Mouse (Mus musculus) hindbrain, embryonic 10.5 days (tissue): ENCODE data around the gene Rasl11b. TPM values are rescaled to one million over a fixed set of nuclear protein-coding genes. Genes with fewer than 3 reads are reported as not detected.

Experiments used
- DNase-seq: peaks from one replicate; pipeline ENCODE4 v3.0.0-alpha.2; 2017; ENCODE audit warnings: low spot score
- H3K27ac ChIP-seq: fragments of 300-500 bp; sonication (generic); 2 replicates; pipeline ENCODE4 v1.5.1; 2016; ENCODE audit warnings: mild to moderate bottlenecking, moderate library complexity
- H3K27me3 ChIP-seq: fragments of 300-500 bp; sonication (generic); 2 replicates; pipeline ENCODE4 v1.6.1; 2016; ENCODE audit warnings: mild to moderate bottlenecking; ENCODE audit not compliant: poor library complexity, insufficient read depth, severe bottlenecking
- H3K36me3 ChIP-seq: fragments of 300-500 bp; sonication (generic); 2 replicates; pipeline ENCODE4 v1.6.1; 2016; ENCODE audit warnings: mild to moderate bottlenecking, moderate library complexity
- H3K4me1 ChIP-seq: fragments of 300-500 bp; sonication (generic); replicated peaks from 2 replicates; pipeline ENCODE4 v1.6.1; 2016; ENCODE audit warnings: mild to moderate bottlenecking
- H3K4me3 ChIP-seq: fragments of 300-500 bp; sonication (generic); 2 replicates; pipeline ENCODE4 v1.5.1; 2016; ENCODE audit warnings: mild to moderate bottlenecking, moderate library complexity
- H3K9me3 ChIP-seq: fragments of 300-500 bp; sonication (generic); 2 replicates; pipeline ENCODE4 v1.6.1; 2016; ENCODE audit warnings: mild to moderate bottlenecking, moderate library complexity
- WGBS: fragments of 180-500 bp; shearing (Covaris S2); methylation state at CpG from one replicate; pipeline ENCODE4 v1.1.7; 2016; 5-methylcytosine and 5-hydroxymethylcytosine counted together
- polyA plus RNA-seq: library from polyadenylated mRNA; unstranded; fragments of >200 nt; fragmentation: Nextera tagmentation; extraction: Ambion mirVana; gene quantifications from 2 replicates; pipeline ENCODE4 v1.2.1, GENCODE M21; 2016

Rasl11b gene
- polyA plus RNA-seq, 1 experiment from 2014 or later, result 30.5 TPM

DNA sequence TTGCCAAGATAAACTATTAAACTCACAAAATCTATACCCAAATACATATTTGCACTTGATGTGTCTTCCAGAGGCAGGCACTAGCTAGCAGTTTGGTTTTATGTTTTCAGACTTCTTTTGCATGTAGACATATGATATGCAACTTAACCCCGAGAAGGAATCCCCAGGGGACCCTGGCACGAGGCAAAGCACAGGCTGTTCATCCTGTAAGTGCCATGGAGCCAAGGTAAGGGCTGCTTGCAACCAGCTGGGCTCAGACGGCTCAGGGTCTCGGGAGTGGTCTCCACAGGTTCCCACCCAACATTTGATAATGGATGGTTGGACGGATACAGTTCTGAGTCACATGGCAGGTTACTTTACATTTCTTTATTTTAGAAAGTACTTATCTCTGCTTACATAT, 9.4 kb downstream of the Rasl11b start:
- peaks cover 11% of the 10 kb centered on the region for H3K36me3 ChIP-seq
- 71% methylated on average over 5 of the region's 5 CpGs for WGBS

GRCm38 (mm10) chr5:74205509-74205908, 10.4 kb downstream of the Rasl11b start:
- peaks cover 45% of the 10 kb centered on the region for H3K4me1 ChIP-seq
- H3K4me3 ChIP-seq, result no peak overlapping the region
- H3K9me3 ChIP-seq, result peaks cover 5% of the 10 kb centered on the region; the same call in 1 of the 2 replicates
- H3K27ac ChIP-seq, result peak overlapping the region; percentile 70
- no peak for DNase-seq
- H3K27me3 ChIP-seq, result no peaks in the 10 kb centered on the region
- H3K36me3 ChIP-seq, result peaks cover under 1% of the 10 kb centered on the region; the same call in 1 of the 2 replicates
- WGBS, result 32% methylated on average over 8 of the region's 8 CpGs

More for the DNA sequence above, 9.4 kb downstream of the Rasl11b start:
- Histone ChIP-seq H3K4me3 (no peak overlapping the region), H3K4me1 (peaks cover 52% of the 10 kb centered on the region), H3K9me3 (peaks cover 5% of the 10 kb centered on the region; the same call in 1 of the 2 replicates), H3K27me3 (no peaks in the 10 kb centered on the region), H3K27ac (no peak overlapping the region)
- DNase-seq, result no peak

DNA sequence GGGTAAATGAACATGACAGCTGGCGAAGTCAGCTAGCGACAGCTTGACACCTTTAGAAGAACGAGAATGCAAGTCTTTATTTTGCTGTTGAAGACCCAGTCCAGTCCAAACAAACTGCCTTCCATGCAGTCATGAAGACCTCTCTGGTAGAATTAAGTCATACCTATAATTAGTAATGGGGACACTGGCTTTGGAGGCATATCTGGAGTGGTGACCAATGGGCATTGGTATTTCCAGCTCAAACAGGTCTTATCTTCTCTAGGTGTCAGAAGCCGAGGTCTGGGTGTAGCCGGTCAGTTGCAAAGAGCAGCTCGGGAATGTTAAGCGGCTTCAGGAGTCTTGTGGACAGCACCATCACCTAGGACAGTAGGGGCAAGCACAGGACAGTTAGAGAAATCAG, 11.0 kb downstream of the Rasl11b start:
- Histone ChIP-seq H3K9me3 (peaks cover 5% of the 10 kb centered on the region; the same call in 1 of the 2 replicates), H3K27me3 (no peaks in the 10 kb centered on the region), H3K36me3 (no peaks in the 10 kb centered on the region), H3K4me1 (peaks cover 44% of the 10 kb centered on the region), H3K4me3 (no peak overlapping the region), H3K27ac (peak overlapping the region; percentile 70; the same call in 1 of the 2 replicates)
- no peak for DNase-seq
- WGBS, result 89% methylated on average over 7 of the region's 7 CpGs

- DNase-seq, result no peak
- peak overlapping the region; percentile 41; the same call in 1 of the 2 replicates for H3K27ac ChIP-seq
- H3K27me3 ChIP-seq, result no peaks in the 10 kb centered on the region
- no peaks in the 10 kb centered on the region for H3K36me3 ChIP-seq
- H3K4me3 ChIP-seq, result no peak overlapping the region
- peaks cover 5% of the 10 kb centered on the region; the same call in 1 of the 2 replicates for H3K9me3 ChIP-seq
- 88% methylated on average over 7 of the region's 7 CpGs for WGBS
- peaks cover 44% of the 10 kb centered on the region for H3K4me1 ChIP-seq
These were observed 11.6 kb downstream of the Rasl11b start for GRCm38 (mm10) chr5:74206649-74207048.

DNA sequence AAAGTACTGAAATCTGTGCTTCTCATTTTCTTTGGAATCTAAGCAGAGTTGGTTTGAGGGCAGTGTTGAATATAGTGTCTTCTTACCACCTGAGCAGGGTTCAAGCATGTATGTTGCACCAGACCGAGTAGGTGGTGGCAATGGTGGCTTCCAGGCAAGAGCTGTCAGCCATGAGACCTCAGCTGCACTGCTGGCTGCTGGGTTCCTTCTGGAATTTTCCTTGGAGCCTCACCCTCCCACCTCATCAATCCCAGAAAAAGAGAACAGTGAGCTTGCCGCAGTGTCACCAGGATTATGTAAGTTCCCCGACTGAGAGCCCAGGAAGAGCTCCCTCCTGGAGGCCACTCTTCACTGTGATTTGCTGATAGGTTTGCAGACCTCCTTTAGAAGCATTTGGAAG, 12.1 kb downstream of the Rasl11b start:
- H3K9me3 ChIP-seq, result peaks cover 5% of the 10 kb centered on the region; the same call in 1 of the 2 replicates
- no peak for DNase-seq
- no peak overlapping the region for H3K27ac ChIP-seq
- H3K4me1 ChIP-seq, result peaks cover 38% of the 10 kb centered on the region
- no peaks in the 10 kb centered on the region for H3K27me3 ChIP-seq
- WGBS, result 78% methylated on average over 3 of the region's 3 CpGs
- no peaks in the 10 kb centered on the region for H3K36me3 ChIP-seq
- H3K4me3 ChIP-seq, result no peak overlapping the region

DNA sequence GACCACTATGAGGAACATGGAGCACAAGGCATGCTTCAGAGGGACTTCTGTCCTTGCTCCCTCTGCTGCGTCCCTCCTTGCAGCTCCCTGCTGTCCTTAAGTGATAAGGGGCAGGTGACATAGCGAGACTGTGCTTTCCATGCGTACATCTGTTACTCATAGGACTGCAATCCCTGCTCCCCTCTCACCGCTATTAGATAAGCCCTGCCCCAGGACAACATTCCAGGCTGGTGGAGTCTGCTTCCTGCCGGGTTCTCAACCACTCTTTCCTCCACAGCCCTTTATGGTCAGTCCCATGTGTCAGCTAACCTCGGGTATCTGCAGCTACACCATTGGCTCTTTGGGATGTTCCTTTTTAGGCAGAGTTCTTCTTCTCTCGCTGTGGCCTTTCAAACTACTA, 13.4 kb downstream of the Rasl11b start:
- DNase-seq, result no peak
- no peak overlapping the region for H3K4me3 ChIP-seq
- peak overlapping the region; percentile 16; the same call in 1 of the 2 replicates for H3K27ac ChIP-seq
- peaks cover 4% of the 10 kb centered on the region; the same call in 1 of the 2 replicates for H3K27me3 ChIP-seq
- peaks cover 36% of the 10 kb centered on the region for H3K4me1 ChIP-seq
- 63% methylated on average over 7 of the region's 7 CpGs for WGBS
- no peaks in the 10 kb centered on the region for H3K36me3 ChIP-seq
- H3K9me3 ChIP-seq, result peaks cover 1% of the 10 kb centered on the region; the same call in 1 of the 2 replicates

DNA sequence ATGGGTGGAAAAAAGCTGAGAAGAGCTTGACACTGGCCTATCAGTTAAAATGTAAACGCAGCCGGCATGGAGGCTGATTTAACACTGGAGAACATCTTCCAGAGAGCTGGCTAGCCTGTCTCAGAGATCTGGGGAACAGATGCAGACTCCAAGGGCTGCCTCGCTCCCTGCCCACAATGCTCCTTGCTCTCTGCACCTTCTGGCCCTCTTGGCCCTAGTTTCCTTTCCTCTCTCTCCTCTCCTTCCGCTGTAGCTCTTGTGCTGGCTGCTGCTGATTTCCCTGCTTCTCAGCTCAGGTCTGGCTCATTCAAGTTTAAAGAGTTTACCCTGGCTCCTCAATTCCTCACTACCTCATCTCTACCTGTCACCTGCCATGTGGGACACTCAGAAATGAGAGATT, 14.6 kb downstream of the Rasl11b start:
- Histone ChIP-seq H3K27ac (peak overlapping the region; percentile 14; the same call in 1 of the 2 replicates), H3K9me3 (no peaks in the 10 kb centered on the region), H3K4me3 (no peak overlapping the region), H3K4me1 (peaks cover 42% of the 10 kb centered on the region), H3K27me3 (peaks cover 4% of the 10 kb centered on the region; the same call in 1 of the 2 replicates), H3K36me3 (no peaks in the 10 kb centered on the region)
- no peak for DNase-seq
- 79% methylated on average over 4 of the region's 4 CpGs for WGBS

DNA sequence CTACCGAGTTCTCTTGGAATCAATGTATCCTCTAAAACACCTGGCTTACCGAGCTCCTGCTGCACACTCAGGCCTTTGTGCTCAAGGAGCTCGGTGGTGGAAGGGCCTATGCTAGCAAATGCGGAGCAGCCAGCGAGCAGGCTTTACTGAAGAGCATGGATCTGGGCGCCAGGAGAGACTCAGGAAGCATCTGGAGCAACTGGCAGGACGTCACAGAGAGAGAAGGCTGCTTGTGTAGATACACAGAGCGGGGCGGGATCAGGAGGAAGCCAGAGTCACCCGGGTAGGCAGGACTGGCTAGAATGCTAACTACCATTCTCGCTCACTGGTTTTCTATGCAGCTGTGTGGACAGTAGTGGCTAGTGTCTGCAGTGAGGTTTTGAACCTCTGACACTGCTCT, 16.3 kb downstream of the Rasl11b start:
- Histone ChIP-seq H3K27ac (peak overlapping the region; percentile 35; the same call in 1 of the 2 replicates), H3K27me3 (peaks cover 4% of the 10 kb centered on the region; the same call in 1 of the 2 replicates), H3K9me3 (no peaks in the 10 kb centered on the region), H3K4me3 (no peak overlapping the region), H3K36me3 (no peaks in the 10 kb centered on the region), H3K4me1 (peaks cover 42% of the 10 kb centered on the region)
- DNase-seq, result no peak
- WGBS, result 81% methylated on average over 11 of the region's 11 CpGs

DNA sequence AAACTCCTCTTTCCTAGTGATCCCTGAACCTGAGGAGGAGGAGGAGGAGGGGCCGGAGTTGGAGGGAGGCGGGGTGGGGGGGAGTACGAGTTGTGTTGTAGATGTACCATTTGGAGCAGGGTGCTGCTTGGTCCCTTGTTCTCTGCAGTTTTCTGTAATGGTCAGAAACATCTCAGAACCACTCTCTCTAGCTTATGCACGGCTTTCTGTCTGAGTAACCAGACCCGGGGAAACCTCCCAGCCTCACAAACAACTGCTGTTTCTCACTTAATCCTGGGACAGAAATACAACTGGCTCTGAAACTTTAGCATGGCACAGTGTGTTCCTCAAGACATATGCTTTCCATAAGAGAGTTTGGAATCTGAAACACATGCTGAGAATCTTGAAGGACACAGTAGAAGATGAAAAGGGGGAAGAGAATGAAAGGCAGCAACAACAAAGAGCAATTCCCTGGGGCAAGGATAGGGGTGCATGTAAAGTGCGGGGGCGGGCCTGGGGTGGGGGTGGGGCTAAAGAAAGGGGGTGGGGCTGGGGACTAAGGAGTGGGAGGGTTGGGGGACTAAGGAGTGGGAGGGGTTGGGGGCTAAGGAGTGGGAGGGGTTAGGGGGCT, 19.5 kb downstream of the Rasl11b start:
- H3K27ac ChIP-seq, result peak overlapping the region; percentile 84
- H3K4me3 ChIP-seq, result peak overlapping the region; percentile 30
- DNase-seq, result peak; percentile 51
- 0% methylated on average over 7 of the region's 7 CpGs for WGBS
- H3K9me3 ChIP-seq, result no peaks in the 10 kb centered on the region
- H3K27me3 ChIP-seq, result peaks cover 4% of the 10 kb centered on the region; the same call in 1 of the 2 replicates
- H3K36me3 ChIP-seq, result no peaks in the 10 kb centered on the region
- H3K4me1 ChIP-seq, result peaks cover 50% of the 10 kb centered on the region

- peak overlapping the region; percentile 84 for H3K27ac ChIP-seq
- H3K9me3 ChIP-seq, result no peaks in the 10 kb centered on the region
- H3K4me1 ChIP-seq, result peaks cover 50% of the 10 kb centered on the region
- WGBS, result 10% methylated on average over 4 of the region's 4 CpGs
- peaks cover 4% of the 10 kb centered on the region; the same call in 1 of the 2 replicates for H3K27me3 ChIP-seq
- no peak for DNase-seq
- peak overlapping the region; percentile 30; the same call in 1 of the 2 replicates for H3K4me3 ChIP-seq
- H3K36me3 ChIP-seq, result no peaks in the 10 kb centered on the region
These were observed 20.0 kb downstream of the Rasl11b start for GRCm38 (mm10) chr5:74215125-74215524.

DNA sequence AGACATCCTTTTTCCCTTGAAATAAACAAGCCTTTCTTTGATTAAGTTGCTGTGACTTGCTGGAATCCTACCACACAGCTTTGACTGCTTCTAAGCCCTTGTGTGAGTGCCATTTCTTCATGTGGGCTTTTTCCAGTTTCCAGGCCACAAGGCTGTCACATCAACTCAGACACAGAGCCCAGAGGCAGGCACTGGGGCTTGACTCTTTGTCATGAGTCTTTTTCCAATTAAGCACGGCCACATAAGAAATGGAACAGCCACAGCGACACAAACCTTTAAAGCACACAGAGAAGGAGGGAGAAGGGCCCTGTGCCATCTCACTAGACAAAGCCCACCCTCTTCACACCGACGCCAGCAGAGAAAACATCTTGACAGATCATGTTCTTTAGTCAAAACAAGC, 23.4 kb downstream of the Rasl11b start:
- WGBS, result 32% methylated on average over 4 of the region's 4 CpGs
- Histone ChIP-seq H3K4me3 (no peak overlapping the region), H3K36me3 (no peaks in the 10 kb centered on the region), H3K27me3 (no peaks in the 10 kb centered on the region), H3K4me1 (peaks cover 39% of the 10 kb centered on the region), H3K9me3 (no peaks in the 10 kb centered on the region), H3K27ac (0 out of 2 replicates have a peak overlapping the region, but pooled peaks have one; percentile 12)
- DNase-seq, result no peak

DNA sequence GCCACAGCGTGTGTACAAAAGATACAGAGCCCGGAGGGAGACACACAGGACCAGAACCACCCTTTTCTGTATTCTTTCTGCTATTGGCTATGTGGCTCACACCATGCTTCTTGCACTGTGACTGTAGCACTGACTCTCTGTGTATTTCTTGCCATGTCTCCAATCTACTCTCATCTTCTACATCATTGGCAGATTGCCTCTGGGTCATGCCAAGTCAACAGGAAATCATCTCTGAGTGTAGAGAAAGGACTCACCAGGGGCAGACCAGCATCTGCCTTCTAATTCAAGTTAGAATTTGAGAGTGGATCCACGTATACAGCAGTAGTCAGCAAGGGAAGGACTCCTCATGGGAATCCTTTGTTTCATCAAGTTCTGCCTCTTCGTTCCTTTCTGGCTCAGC, 27.5 kb downstream of the Rasl11b start:
- WGBS, result 85% methylated on average over 4 of the region's 4 CpGs

DNA sequence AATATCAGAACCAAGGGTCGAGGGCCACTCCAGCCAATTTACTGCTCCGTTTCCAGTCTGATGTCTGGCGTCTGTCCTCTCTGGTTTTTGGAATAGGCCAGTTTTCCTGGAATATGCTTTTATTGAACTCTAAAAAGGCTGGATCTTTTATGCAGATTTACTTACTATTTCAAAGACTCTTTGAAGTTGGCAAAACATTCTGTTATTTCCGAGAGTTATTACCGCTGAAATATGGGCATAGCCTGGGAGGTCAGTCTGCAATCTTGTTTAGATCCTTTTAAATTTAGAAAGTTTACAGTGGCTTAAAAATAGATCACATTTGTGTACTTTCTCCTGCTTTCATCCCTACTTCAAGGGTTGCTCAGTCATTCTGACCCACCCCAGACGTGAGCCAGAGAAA, 29.4 kb downstream of the Rasl11b start:
- Histone ChIP-seq H3K4me1 (peaks cover 13% of the 10 kb centered on the region), H3K36me3 (no peaks in the 10 kb centered on the region), H3K9me3 (no peaks in the 10 kb centered on the region), H3K27me3 (no peaks in the 10 kb centered on the region), H3K27ac (no peak overlapping the region), H3K4me3 (no peak overlapping the region)
- WGBS, result 93% methylated on average over 6 of the region's 6 CpGs
- DNase-seq, result no peak

More for the DNA sequence above, 27.5 kb downstream of the Rasl11b start:
- H3K27ac ChIP-seq, result no peak overlapping the region
- H3K27me3 ChIP-seq, result no peaks in the 10 kb centered on the region
- peaks cover 18% of the 10 kb centered on the region; the same call in 1 of the 2 replicates for H3K4me1 ChIP-seq
- no peak for DNase-seq
- H3K36me3 ChIP-seq, result no peaks in the 10 kb centered on the region
- no peaks in the 10 kb centered on the region for H3K9me3 ChIP-seq
- H3K4me3 ChIP-seq, result no peak overlapping the region
